Mouse (Mus musculus) lung, adult 2 months (tissue): ENCODE results near the gene 5430403G16Rik. TPM values are rescaled to one million over a fixed set of nuclear protein-coding genes. Genes with fewer than 3 reads are reported as not detected.
"Not testable (repeated sequence)": the region's sequence is repeated elsewhere in the genome, so short reads cannot be mapped to it uniquely, and the experiment has no call there.

Experiments
- DNase-seq: peaks from one replicate; pipeline ENCODE4 v3.0.0; 2022
- H3K4me1 ChIP-seq: fragments of 200-500 bp; 2 replicates; pipeline ENCODE4 v1.6.1; 2011; ENCODE audit warnings: low read length; ENCODE audit not compliant: control insufficient read depth, insufficient read depth
- H3K4me3 ChIP-seq: fragments of 200-500 bp; replicated peaks from 2 replicates; pipeline ENCODE3; 2011; ENCODE audit warnings: low read depth, mild to moderate bottlenecking, control low read depth, low read length; ENCODE audit errors: extremely low read depth
- CTCF ChIP-seq: fragments of 200-500 bp; IDR thresholded peaks from 2 replicates; pipeline ENCODE4 v1.5.1; 2011; ENCODE audit warnings: mild to moderate bottlenecking, low read length, control low read depth; ENCODE audit not compliant: insufficient read depth
- POLR2A ChIP-seq: fragments of 200-500 bp; IDR thresholded peaks from 2 replicates; pipeline ENCODE4 v1.6.1; 2011; ENCODE audit warnings: low read depth, mild to moderate bottlenecking, control low read depth, low read length, borderline replicate concordance; ENCODE audit errors: extremely low read depth
- WGBS: fragments of 180-500 bp; shearing (Covaris S2); methylation state at CpG from one replicate; pipeline ENCODE4 v1.1.7; 2018; 5-methylcytosine and 5-hydroxymethylcytosine counted together
- polyA plus RNA-seq: library from polyadenylated mRNA; depleted of rRNA; stranded (reverse); fragments of >200 nt; gene quantifications from 2 replicates; pipeline ENCODE4 v1.2.3, GENCODE M21; 2012; rRNA removed

5430403G16Rik gene
- 0.08 and 0.17 TPM in 2 replicates for polyA plus RNA-seq

DNA sequence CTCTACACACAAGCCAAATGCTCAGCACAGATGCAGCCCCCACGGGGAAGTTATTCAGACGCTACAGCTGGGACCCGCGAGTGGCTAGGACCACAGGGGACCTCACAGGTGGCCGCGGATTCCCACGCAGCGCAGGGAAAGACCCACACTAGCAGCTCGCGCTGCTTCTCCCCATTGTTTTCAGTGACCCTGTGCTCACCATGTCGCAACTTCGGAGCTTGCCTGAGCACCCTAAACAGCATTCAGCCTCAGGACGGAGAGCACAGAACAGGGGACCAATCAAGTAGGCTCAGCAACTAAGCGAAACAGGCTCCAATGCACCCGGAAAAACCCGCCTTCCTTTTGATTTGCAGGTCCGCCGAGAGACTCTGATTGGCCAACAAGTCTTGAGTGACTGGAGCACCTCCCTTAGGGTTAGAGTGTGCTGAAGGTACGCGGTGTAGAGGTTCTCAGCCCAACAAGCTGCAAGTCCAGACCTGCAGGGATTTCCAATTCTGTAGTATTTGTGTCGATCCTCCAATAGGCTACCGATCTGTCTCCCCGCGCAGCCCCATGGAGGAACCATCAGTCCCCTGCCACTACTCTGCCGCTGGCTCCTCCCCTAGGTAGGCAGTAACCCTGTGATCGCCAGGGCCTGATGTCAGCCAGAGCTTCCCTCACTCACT is at the start of gene 5430403G16Rik:
Gene 5430403G16Rik (minus strand): TSS at position 505 of the 665 bp plus-strand sequence.
- H3K4me1 ChIP-seq: not testable (repeated sequence)
- TF ChIP-seq POLR2A: peak; percentile 56; the same call in 1 of the 2 replicates
- peak; percentile 64 for DNase-seq
- peak within 1 kb of the TSS; percentile 71 for H3K4me3 ChIP-seq
- WGBS: under 1% methylated on average over 26 of the region's 26 CpGs

DNA sequence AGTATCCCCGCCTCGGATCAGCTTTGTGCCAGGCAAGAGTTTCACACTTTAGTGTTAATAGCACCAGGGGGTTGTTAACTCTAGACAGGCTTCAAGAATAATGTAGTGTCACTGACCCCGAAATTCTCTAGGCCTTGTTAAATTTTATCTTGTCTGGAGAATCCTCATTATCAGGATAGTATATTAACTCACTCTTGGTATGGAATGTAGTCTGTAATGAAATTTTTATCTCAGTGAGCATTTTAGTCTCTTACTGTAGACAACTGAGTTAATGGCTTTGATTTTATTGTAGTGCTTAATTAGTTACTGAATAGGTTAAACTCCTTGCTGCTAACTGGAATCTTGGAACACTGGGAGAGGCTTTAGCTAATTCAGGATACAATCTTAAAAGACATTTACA is 26.5 kb upstream of the 5430403G16Rik start:
- DNase-seq, H3K4me1 ChIP-seq, H3K4me3 ChIP-seq: not testable (repeated sequence)
- WGBS: 58% methylated on average over 3 of the region's 3 CpGs

DNA sequence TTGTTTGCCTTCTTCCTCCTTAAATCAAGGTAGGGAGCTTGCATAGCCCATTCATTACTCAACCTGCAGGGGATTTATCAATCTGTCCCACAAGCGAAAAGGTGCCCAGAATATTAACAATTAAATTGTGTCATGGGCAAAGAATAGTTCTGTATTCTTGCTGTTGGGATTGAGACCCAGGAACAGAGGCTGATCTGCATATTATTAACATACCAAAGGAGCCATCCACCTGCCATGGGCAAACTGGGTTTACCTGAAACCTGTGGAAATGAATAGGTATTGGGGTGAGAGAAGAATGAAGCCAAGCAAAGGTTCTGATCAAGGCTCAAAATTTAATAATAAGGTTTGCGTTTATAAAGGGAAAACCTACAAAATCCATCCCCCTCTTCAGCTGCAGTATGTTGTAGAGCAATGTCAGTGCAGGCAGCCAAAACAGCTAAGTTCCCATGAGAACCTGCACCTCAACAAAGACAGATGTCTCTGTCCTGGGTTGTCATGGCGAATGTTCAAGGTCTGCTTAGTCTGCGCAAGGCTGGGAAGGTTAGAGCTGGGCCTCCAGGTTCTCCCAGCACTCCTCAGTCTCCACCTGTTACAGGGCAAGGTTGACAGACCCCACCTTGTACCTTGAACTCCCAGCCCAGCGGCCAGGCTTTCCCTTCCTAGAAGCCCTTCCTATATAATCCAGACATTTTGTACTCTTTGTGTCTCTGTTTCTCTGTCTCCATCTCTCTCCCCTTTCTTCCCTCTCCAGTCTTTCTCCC is 544 bp upstream of the 5430403G16Rik start:
- 73% methylated on average over 5 of the region's 5 CpGs for WGBS
- not testable (repeated sequence) for H3K4me3 ChIP-seq, DNase-seq, H3K4me1 ChIP-seq

- WGBS: 81% methylated on average over 4 of the region's 4 CpGs
- Histone ChIP-seq H3K4me3 (no peak overlapping the region), H3K4me1 (no peaks in the 10 kb centered on the region)
- TF ChIP-seq POLR2A (no peak), CTCF (no peak)
- no peak for DNase-seq
Observed at GRCm38 (mm10) chr5:109682921-109683320, 7.9 kb downstream of the 5430403G16Rik start.

Other genes starting within 250 kb of the 5430403G16Rik start
- 33.0 and 70.2 TPM in 2 replicates for gene Crlf2, start 132.0 kb downstream of the 5430403G16Rik start, polyA plus RNA-seq
- 0.91 and 1.3 TPM in 2 replicates for gene 4930522L14Rik, start 60.8 kb upstream of the 5430403G16Rik start, polyA plus RNA-seq
- 1.3 and 2.0 TPM in 2 replicates for gene Gm15446, start 232.4 kb upstream of the 5430403G16Rik start, polyA plus RNA-seq